Mouse (Mus musculus) kidney, embryonic 14.5 days (tissue): Measurements from ENCODE around the gene Mllt6. TPM values are rescaled to one million over a fixed set of nuclear protein-coding genes. Genes with fewer than 3 reads are reported as not detected.

ENCODE experiments used
- ATAC-seq: fragments of 200-750 bp; cut with Nextera tagmentation; 2 replicates; pipeline ENCODE4 v1.8.0; 2017; ENCODE audit warnings: moderate number of reproducible peaks, mild to moderate bottlenecking, moderate TSS enrichment, moderate library complexity; ENCODE audit not compliant: low FRiP score, low TSS enrichment
- H3K27ac ChIP-seq: fragments of 300-500 bp; sonication (generic); 2 replicates; pipeline ENCODE4 v1.5.1; 2014; ENCODE audit warnings: low read depth, mild to moderate bottlenecking, low read length, moderate library complexity, mixed read lengths
- H3K27me3 ChIP-seq: fragments of 300-500 bp; sonication (generic); 2 replicates; pipeline ENCODE4 v1.6.1; 2014; ENCODE audit warnings: mild to moderate bottlenecking, low read length; ENCODE audit not compliant: control insufficient read depth, insufficient read depth
- H3K36me3 ChIP-seq: fragments of 300-500 bp; sonication (generic); 2 replicates; pipeline ENCODE4 v1.6.1; 2014; ENCODE audit warnings: low read length, mixed read lengths; ENCODE audit not compliant: control insufficient read depth, insufficient read depth
- H3K4me1 ChIP-seq: fragments of 300-500 bp; sonication (generic); 2 replicates; pipeline ENCODE4 v1.6.1; 2014; ENCODE audit warnings: low read length, mixed read lengths; ENCODE audit not compliant: control insufficient read depth, insufficient read depth
- H3K4me2 ChIP-seq: fragments of 300-500 bp; sonication (generic); replicated peaks from 2 replicates; pipeline ENCODE4 v1.6.1; 2014; ENCODE audit warnings: low read depth, mild to moderate bottlenecking, low read length
- H3K4me3 ChIP-seq: fragments of 300-500 bp; sonication (generic); 2 replicates; pipeline ENCODE4 v1.5.1; 2014; ENCODE audit warnings: mild to moderate bottlenecking, low read length
- H3K9ac ChIP-seq: fragments of 300-500 bp; sonication (generic); 2 replicates; pipeline ENCODE4 v1.6.1; 2014; ENCODE audit warnings: low read depth, mild to moderate bottlenecking, low read length, moderate library complexity
- H3K9me3 ChIP-seq: fragments of 300-500 bp; sonication (generic); 2 replicates; pipeline ENCODE4 v1.6.1; 2016; ENCODE audit warnings: low read length; ENCODE audit not compliant: control insufficient read depth
- WGBS: fragments of 180-500 bp; shearing (Covaris S2); extraction: QIAGEN DNeasy Blood & Tissue Kit; methylation state at CpG from one replicate; pipeline ENCODE4 v1.1.7; 2014; 5-methylcytosine and 5-hydroxymethylcytosine counted together
- polyA plus RNA-seq: library from polyadenylated mRNA; unstranded; fragments of >200 nt; fragmentation: Nextera tagmentation; extraction: Ambion mirVana; gene quantifications from 2 replicates; pipeline ENCODE4 v1.2.1, GENCODE M21; 2014

Mllt6 gene
- polyA plus RNA-seq = 5.7 and 10.0 TPM in 2 replicates

- H3K4me3 ChIP-seq = peak within 1 kb of the TSS; percentile 90
- 1% methylated on average over 53 of the region's 76 CpGs for WGBS
- H3K4me2 ChIP-seq = peak within 1 kb of the TSS; percentile 89
- peak within 1 kb of the TSS; percentile 92 for H3K9ac ChIP-seq
- peak within 1 kb of the TSS; percentile 91 for H3K27ac ChIP-seq
- peaks cover 38% of the 10 kb centered on the region for H3K4me1 ChIP-seq
- no peaks in the 10 kb centered on the region for H3K9me3 ChIP-seq
- H3K27me3 ChIP-seq = peaks cover 2% of the 10 kb centered on the region; the same call in 1 of the 2 replicates
- H3K36me3 ChIP-seq = peaks cover 24% of the 10 kb centered on the region; the same call in 1 of the 2 replicates
- ATAC-seq = peak; percentile 37
These were observed at the start of gene Mllt6 for GRCm38 (mm10) chr11:97662893-97663527. Gene Mllt6, plus strand, starts transcription at chr11:97663414.

- peaks cover 13% of the 10 kb centered on the region for H3K27me3 ChIP-seq
- H3K9me3 ChIP-seq = no peaks in the 10 kb centered on the region
- H3K9ac ChIP-seq = no peak overlapping the region
- no peak overlapping the region for H3K4me3 ChIP-seq
- H3K4me2 ChIP-seq = no peak overlapping the region
- H3K36me3 ChIP-seq = no peaks in the 10 kb centered on the region
- no peak overlapping the region for H3K27ac ChIP-seq
- no peak for ATAC-seq
- H3K4me1 ChIP-seq = no peaks in the 10 kb centered on the region
- 87% methylated on average over 4 of the region's 4 CpGs for WGBS
These were observed 47.9 kb upstream of the Mllt6 start for GRCm38 (mm10) chr11:97615276-97615675.

- Histone ChIP-seq H3K36me3 (no peaks in the 10 kb centered on the region), H3K4me2 (no peak overlapping the region), H3K4me3 (no peak overlapping the region), H3K4me1 (no peaks in the 10 kb centered on the region), H3K9ac (no peak overlapping the region), H3K27ac (no peak overlapping the region), H3K9me3 (no peaks in the 10 kb centered on the region), H3K27me3 (peaks cover 13% of the 10 kb centered on the region)
- ATAC-seq = no peak
- WGBS = 35% methylated on average over 11 of the region's 11 CpGs
These were observed 44.8 kb upstream of the Mllt6 start for GRCm38 (mm10) chr11:97618368-97618767.

GRCm38 (mm10) chr11:97619391-97619795, 43.8 kb upstream of the Mllt6 start:
- WGBS = 45% methylated on average over 5 of the region's 5 CpGs
- H3K36me3 ChIP-seq = no peaks in the 10 kb centered on the region
- H3K9me3 ChIP-seq = no peaks in the 10 kb centered on the region
- no peak for ATAC-seq
- H3K4me2 ChIP-seq = no peak overlapping the region
- no peak overlapping the region for H3K4me3 ChIP-seq
- H3K4me1 ChIP-seq = no peaks in the 10 kb centered on the region
- no peak overlapping the region for H3K9ac ChIP-seq
- peaks cover 17% of the 10 kb centered on the region for H3K27me3 ChIP-seq
- H3K27ac ChIP-seq = no peak overlapping the region

- Histone ChIP-seq H3K27me3 (peaks cover 34% of the 10 kb centered on the region), H3K4me3 (no peak overlapping the region), H3K9ac (no peak overlapping the region), H3K36me3 (no peaks in the 10 kb centered on the region), H3K9me3 (no peaks in the 10 kb centered on the region), H3K4me2 (no peak overlapping the region), H3K27ac (no peak overlapping the region), H3K4me1 (peaks cover 12% of the 10 kb centered on the region)
- ATAC-seq = peak; percentile 37
- WGBS = 2% methylated on average over 6 of the region's 6 CpGs
These were observed 40.8 kb upstream of the Mllt6 start for GRCm38 (mm10) chr11:97622440-97622839.

- Histone ChIP-seq H3K27me3 (peaks cover 41% of the 10 kb centered on the region), H3K36me3 (no peaks in the 10 kb centered on the region), H3K4me3 (no peak overlapping the region), H3K9ac (no peak overlapping the region), H3K9me3 (no peaks in the 10 kb centered on the region), H3K4me1 (peaks cover 15% of the 10 kb centered on the region), H3K4me2 (no peak overlapping the region), H3K27ac (no peak overlapping the region)
- WGBS = 59% methylated on average over 9 of the region's 9 CpGs
- ATAC-seq = no peak
These were observed 40.0 kb upstream of the Mllt6 start for GRCm38 (mm10) chr11:97623166-97623565.

GRCm38 (mm10) chr11:97625551-97625950, 37.7 kb upstream of the Mllt6 start:
- H3K9me3 ChIP-seq = no peaks in the 10 kb centered on the region
- H3K4me1 ChIP-seq = peaks cover 29% of the 10 kb centered on the region
- no peaks in the 10 kb centered on the region for H3K36me3 ChIP-seq
- H3K4me2 ChIP-seq = no peak overlapping the region
- no peak overlapping the region for H3K9ac ChIP-seq
- peaks cover 61% of the 10 kb centered on the region for H3K27me3 ChIP-seq
- no peak for ATAC-seq
- WGBS = 76% methylated on average over 5 of the region's 5 CpGs
- H3K27ac ChIP-seq = no peak overlapping the region
- H3K4me3 ChIP-seq = no peak overlapping the region

- no peak overlapping the region for H3K4me3 ChIP-seq
- H3K36me3 ChIP-seq = no peaks in the 10 kb centered on the region
- no peak overlapping the region for H3K27ac ChIP-seq
- ATAC-seq = no peak
- WGBS = 7% methylated on average over 13 of the region's 13 CpGs
- H3K4me1 ChIP-seq = peaks cover 34% of the 10 kb centered on the region
- peaks cover 70% of the 10 kb centered on the region for H3K27me3 ChIP-seq
- no peak overlapping the region for H3K4me2 ChIP-seq
- no peaks in the 10 kb centered on the region for H3K9me3 ChIP-seq
- no peak overlapping the region for H3K9ac ChIP-seq
These were observed 36.8 kb upstream of the Mllt6 start for GRCm38 (mm10) chr11:97626431-97626830.

- peaks cover 34% of the 10 kb centered on the region for H3K4me1 ChIP-seq
- H3K36me3 ChIP-seq = no peaks in the 10 kb centered on the region
- H3K9ac ChIP-seq = no peak overlapping the region
- no peaks in the 10 kb centered on the region for H3K9me3 ChIP-seq
- peaks cover 73% of the 10 kb centered on the region for H3K27me3 ChIP-seq
- ATAC-seq = no peak
- peak overlapping the region; percentile 75; the same call in 1 of the 2 replicates for H3K4me3 ChIP-seq
- no peak overlapping the region for H3K27ac ChIP-seq
- peak overlapping the region; percentile 90; the same call in 1 of the 2 replicates for H3K4me2 ChIP-seq
- WGBS = 6% methylated on average over 10 of the region's 10 CpGs
These were observed 36.4 kb upstream of the Mllt6 start for GRCm38 (mm10) chr11:97626850-97627249.
